Mouse (Mus musculus): ENCODE data around the gene Exoc3l2.

- TF ChIP-seq GATA1 (IDR thresholded peaks at IDR 0.05; ENCODE audit: low read length): no peak
- no peak for TF ChIP-seq TAL1 (IDR thresholded peaks at IDR 0.05; ENCODE audit: low read length)
These were observed 60.1 kb downstream of the Exoc3l2 start for GRCm38 (mm10) chr7:19523017-19523756.
